Mouse (Mus musculus): ENCODE measurements around the gene Slc15a3.

Gene Slc15a3

GRCm38 (mm10) chr19:10860072-10860497 is 20.6 kb downstream of the Slc15a3 start:
- in situ Hi-C loops (cut with MboI; ENCODE audit: low pct_unique_long_range_greater_than_20kb in 1 of 2, low sequenced_read_pairs in 2 of 2, unreplicated experiment in 1 of 2) = no loop called here

- in situ Hi-C loops (cut with MboI; ENCODE audit: low pct_unique_long_range_greater_than_20kb in 1 of 2, low sequenced_read_pairs in 2 of 2, unreplicated experiment in 1 of 2) = no loop called here
These were observed 26.8 kb downstream of the Slc15a3 start for GRCm38 (mm10) chr19:10866351-10866750.

- in situ Hi-C loops (cut with MboI; ENCODE audit: low pct_unique_long_range_greater_than_20kb in 1 of 2, low sequenced_read_pairs in 2 of 2, unreplicated experiment in 1 of 2) = no loop called here
These were observed 28.6 kb downstream of the Slc15a3 start for GRCm38 (mm10) chr19:10867946-10868622.

- in situ Hi-C loops (cut with MboI; ENCODE audit: low pct_unique_long_range_greater_than_20kb in 1 of 2, low sequenced_read_pairs in 2 of 2, unreplicated experiment in 1 of 2) = no loop called here
These were observed 29.2 kb downstream of the Slc15a3 start for GRCm38 (mm10) chr19:10868623-10869141.

- in situ Hi-C loops (cut with MboI; ENCODE audit: low pct_unique_long_range_greater_than_20kb in 1 of 2, low sequenced_read_pairs in 2 of 2, unreplicated experiment in 1 of 2) = no loop called here
These were observed 29.8 kb downstream of the Slc15a3 start for GRCm38 (mm10) chr19:10869241-10869885.

- in situ Hi-C loops (cut with MboI; ENCODE audit: low pct_unique_long_range_greater_than_20kb in 1 of 2, low sequenced_read_pairs in 2 of 2, unreplicated experiment in 1 of 2) = no loop called here
These were observed 30.5 kb downstream of the Slc15a3 start, which contains the start of gene Tmem132a for GRCm38 (mm10) chr19:10869886-10870527. Gene Tmem132a, minus strand, starts transcription at chr19:10869940.

- in situ Hi-C loops (cut with MboI; ENCODE audit: low pct_unique_long_range_greater_than_20kb in 1 of 2, low sequenced_read_pairs in 2 of 2, unreplicated experiment in 1 of 2) = no loop called here
These were observed 31.1 kb downstream of the Slc15a3 start for GRCm38 (mm10) chr19:10870676-10871075.

GRCm38 (mm10) chr19:10871328-10871961 is 31.9 kb downstream of the Slc15a3 start:
- in situ Hi-C loops (cut with MboI; ENCODE audit: low pct_unique_long_range_greater_than_20kb in 1 of 2, low sequenced_read_pairs in 2 of 2, unreplicated experiment in 1 of 2) = no loop called here

- in situ Hi-C loops (cut with MboI; ENCODE audit: low pct_unique_long_range_greater_than_20kb in 1 of 2, low sequenced_read_pairs in 2 of 2, unreplicated experiment in 1 of 2) = no loop called here
These were observed 38.8 kb downstream of the Slc15a3 start for GRCm38 (mm10) chr19:10878201-10878837.

- in situ Hi-C loops (cut with MboI; ENCODE audit: low pct_unique_long_range_greater_than_20kb in 1 of 2, low sequenced_read_pairs in 2 of 2, unreplicated experiment in 1 of 2) = no loop called here
These were observed 40.8 kb downstream of the Slc15a3 start for GRCm38 (mm10) chr19:10880085-10880974.

- in situ Hi-C loops (cut with MboI; ENCODE audit: low pct_unique_long_range_greater_than_20kb in 1 of 2, low sequenced_read_pairs in 2 of 2, unreplicated experiment in 1 of 2) = no loop called here
These were observed 41.5 kb downstream of the Slc15a3 start for GRCm38 (mm10) chr19:10880975-10881425.

GRCm38 (mm10) chr19:10881426-10882154 is 42.1 kb downstream of the Slc15a3 start, which contains the start of gene Tmem109:
Gene Tmem109, minus strand, starts transcription at chr19:10882001.
- in situ Hi-C loops (cut with MboI; ENCODE audit: low pct_unique_long_range_greater_than_20kb in 1 of 2, low sequenced_read_pairs in 2 of 2, unreplicated experiment in 1 of 2) = no loop called here

- in situ Hi-C loops (cut with MboI; ENCODE audit: low pct_unique_long_range_greater_than_20kb in 1 of 2, low sequenced_read_pairs in 2 of 2, unreplicated experiment in 1 of 2) = no loop called here
These were observed 52.7 kb downstream of the Slc15a3 start for GRCm38 (mm10) chr19:10892201-10892600.

- in situ Hi-C loops (cut with MboI; ENCODE audit: low pct_unique_long_range_greater_than_20kb in 1 of 2, low sequenced_read_pairs in 2 of 2, unreplicated experiment in 1 of 2) = no loop called here
These were observed 55.5 kb downstream of the Slc15a3 start, which contains the start of gene Prpf19 for GRCm38 (mm10) chr19:10895016-10895528. Gene Prpf19, plus strand, starts transcription at chr19:10895231.

GRCm38 (mm10) chr19:10895708-10896107 is 56.2 kb downstream of the Slc15a3 start:
- in situ Hi-C loops (cut with MboI; ENCODE audit: low pct_unique_long_range_greater_than_20kb in 1 of 2, low sequenced_read_pairs in 2 of 2, unreplicated experiment in 1 of 2) = no loop called here

- in situ Hi-C loops (cut with MboI; ENCODE audit: low pct_unique_long_range_greater_than_20kb in 1 of 2, low sequenced_read_pairs in 2 of 2, unreplicated experiment in 1 of 2) = no loop called here
These were observed 57.3 kb downstream of the Slc15a3 start for GRCm38 (mm10) chr19:10896849-10897248.

All from mouse embryonic stem cell (cell line).